Mouse (Mus musculus) frontal cortex, adult 2 months (tissue): ENCODE data around the gene Stx3. TPM values are rescaled to one million over a fixed set of nuclear protein-coding genes. Genes with fewer than 3 reads are reported as not detected.

Source experiments
- DNase-seq, 2 experiments: peaks; one replicate each; pipeline ENCODE4 v3.0.0; 2022; ENCODE audit warnings: low spot score in 1 of 2; ENCODE audit errors: extremely low spot score in 1 of 2
- polyA plus RNA-seq: library from polyadenylated mRNA; depleted of rRNA; stranded (reverse); fragments of >200 nt; gene quantifications from 2 replicates; pipeline ENCODE4 v1.2.3, GENCODE M21; 2012

The Stx3 gene
- polyA plus RNA-seq, 1 experiment, result 44.2 TPM

GRCm38 (mm10) chr19:11810003-11810758 lies 9.0 kb downstream of the Stx3 start:
- no peak for DNase-seq

GRCm38 (mm10) chr19:11808452-11808851 lies 10.8 kb downstream of the Stx3 start:
- no peak for DNase-seq

- DNase-seq, result no peak
These were observed 11.4 kb downstream of the Stx3 start for GRCm38 (mm10) chr19:11807822-11808221.

- DNase-seq, result no peak
These were observed 12.0 kb downstream of the Stx3 start for GRCm38 (mm10) chr19:11807251-11807650.

GRCm38 (mm10) chr19:11804423-11804822 lies 14.8 kb downstream of the Stx3 start:
- no peak for DNase-seq

- no peak for DNase-seq
These were observed 18.5 kb downstream of the Stx3 start for GRCm38 (mm10) chr19:11800531-11801315.

- DNase-seq, result no peak
These were observed 24.8 kb downstream of the Stx3 start for GRCm38 (mm10) chr19:11794447-11794846.

GRCm38 (mm10) chr19:11793741-11794359 lies 25.4 kb downstream of the Stx3 start:
- no peak for DNase-seq

GRCm38 (mm10) chr19:11791825-11792224 lies 27.4 kb downstream of the Stx3 start:
- DNase-seq, result no peak

- no peak for DNase-seq
These were observed 30.3 kb downstream of the Stx3 start for GRCm38 (mm10) chr19:11788876-11789275.

GRCm38 (mm10) chr19:11787826-11788225 lies 31.4 kb downstream of the Stx3 start:
- no peak for DNase-seq

GRCm38 (mm10) chr19:11785409-11786154 lies 33.6 kb downstream of the Stx3 start:
- no peak for DNase-seq

- peak in 1 of 2 experiments; percentile 86 for DNase-seq
These were observed 41.9 kb downstream of the Stx3 start for GRCm38 (mm10) chr19:11777191-11777865.

GRCm38 (mm10) chr19:11770205-11770892 lies 48.9 kb downstream of the Stx3 start, which contains the start of gene Mrpl16:
TSS of gene Mrpl16 (plus strand) at chr19:11770391.
- DNase-seq, result peak; percentile 78 to 95

- no peak for DNase-seq
These were observed 49.8 kb downstream of the Stx3 start for GRCm38 (mm10) chr19:11769257-11769920.

GRCm38 (mm10) chr19:11768163-11768562 lies 51.0 kb downstream of the Stx3 start:
- DNase-seq, result peak in 1 of 2 experiments; percentile 60

GRCm38 (mm10) chr19:11766413-11766812 lies 52.8 kb downstream of the Stx3 start:
- DNase-seq, result no peak

GRCm38 (mm10) chr19:11765059-11765458 lies 54.1 kb downstream of the Stx3 start:
- DNase-seq, result no peak

GRCm38 (mm10) chr19:11747298-11747697 lies 71.9 kb downstream of the Stx3 start, which contains the start of gene Gif:
TSS of gene Gif (plus strand) at chr19:11747554.
- no peak for DNase-seq
